Mouse (Mus musculus) MEL (cell line): ENCODE measurements around the gene Mipol1.

Experiments
- JUND ChIP-seq: IDR thresholded peaks from 2 replicates; pipeline ENCODE4 v1.6.1; 2011; ENCODE audit warnings: low read depth, mild to moderate bottlenecking, improper control_type of control experiment, low read length
- MAX ChIP-seq: IDR thresholded peaks from 2 replicates; pipeline ENCODE4 v1.6.1; 2011; ENCODE audit warnings: low read length, improper control_type of control experiment
- NELFE ChIP-seq: IDR thresholded peaks from 2 replicates; pipeline ENCODE4 v1.6.1; 2011; ENCODE audit warnings: low read depth, low read length, improper control_type of control experiment
- ZC3H11A ChIP-seq: IDR thresholded peaks from 2 replicates; pipeline ENCODE4 v1.6.1; 2012; ENCODE audit warnings: low read depth, mild to moderate bottlenecking, inconsistent platforms, low read length, improper control_type of control experiment

- no peak for TF ChIP-seq ZC3H11A
- TF ChIP-seq NELFE, result no peak
- TF ChIP-seq MAX, result no peak
- TF ChIP-seq JUND, result no peak
Measured at GRCm38 (mm10) chr12:57509726-57510125, 279.5 kb downstream of the Mipol1 start.
